Mouse (Mus musculus): ENCODE data around the gene Bpifb4.

Bpifb4 gene

GRCm38 (mm10) chr2:154005094-154005493 lies 67.1 kb downstream of the Bpifb4 start:
- no peak for DNase-seq (ENCODE audit: low read depth)

- DNase-seq (ENCODE audit: low read depth) = no peak
Measured at GRCm38 (mm10) chr2:154005734-154006133, 67.7 kb downstream of the Bpifb4 start.

GRCm38 (mm10) chr2:154006331-154006730 lies 68.3 kb downstream of the Bpifb4 start:
- no peak for DNase-seq (ENCODE audit: low read depth)

- DNase-seq (ENCODE audit: low read depth) = no peak
Measured at GRCm38 (mm10) chr2:154007381-154007780, 69.4 kb downstream of the Bpifb4 start.

GRCm38 (mm10) chr2:154007965-154008364 lies 70.0 kb downstream of the Bpifb4 start, which contains the start of gene Bpifa2:
TSS of gene Bpifa2 (plus strand) at chr2:154008265.
- DNase-seq (ENCODE audit: low read depth) = no peak

Measured in c-Kit-positive CD71-negative TER-119-negative erythroid progenitor cells, embryonic 14.5 days (primary cell).